Mouse (Mus musculus) adrenal gland (tissue): Measurements from ENCODE around the gene Zfp185.

ENCODE experiments used
- intact Hi-C: fragments of 180-260 bp; cut with DNase I; formaldehyde crosslinking; loops from one replicate; pipeline ENCODE4 v1.15.1; 2025
- long read RNA-seq, 2 experiments: library from polyadenylated mRNA; unstranded; transcript quantifications; one replicate each; pipeline ENCODE4 v2.0.0; 2020; ENCODE audit warnings: borderline replicate concordance in 1 of 2; ENCODE audit not compliant: insufficient replicate concordance in 1 of 2

The Zfp185 gene
- long read RNA-seq, experiment 1, partial matches to known transcripts, result 1 of 1 reads
- long read RNA-seq, experiment 1, other reads (novel, unspliced or antisense), result 0 of 1 reads
- long read RNA-seq, experiment 2, result 0 reads

DNA sequence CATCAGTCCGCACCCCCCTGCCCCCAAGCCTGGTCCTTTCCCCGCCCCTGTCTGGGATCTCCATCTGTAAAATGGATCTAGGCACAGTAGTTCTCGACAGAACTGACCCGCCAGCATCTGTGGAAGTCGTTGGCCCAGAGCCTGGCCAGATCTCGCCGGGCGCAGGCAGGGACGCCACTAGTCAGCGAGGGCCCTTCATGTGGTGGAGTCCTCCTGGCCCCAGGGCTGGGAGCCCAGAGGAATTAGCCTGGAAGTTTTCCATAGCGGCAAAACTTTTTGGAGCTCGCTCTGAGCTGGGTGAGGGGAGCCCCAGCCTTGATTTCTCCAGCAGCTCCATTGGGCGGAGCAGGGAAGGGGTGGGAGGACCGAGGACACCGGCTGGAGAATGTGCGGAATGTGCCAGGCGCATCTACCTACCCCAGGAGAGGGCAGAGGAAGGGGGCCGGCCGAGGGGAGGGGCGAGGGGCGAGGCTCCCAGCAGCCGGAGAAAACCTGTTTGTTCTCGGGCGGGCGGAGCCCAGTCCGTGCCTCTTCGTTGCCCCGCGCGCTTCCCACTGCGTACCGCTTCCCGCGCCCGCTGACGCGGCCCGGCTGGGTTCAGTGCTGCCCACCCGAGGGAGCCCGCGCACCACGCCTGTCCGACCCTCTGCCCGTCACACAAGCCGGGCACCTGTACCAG lies at the start of gene Zfp185:
TSS of gene Zfp185 (plus strand) at position 499 of the 679 bp plus-strand sequence.
- intact Hi-C loops, result no loop called here

DNA sequence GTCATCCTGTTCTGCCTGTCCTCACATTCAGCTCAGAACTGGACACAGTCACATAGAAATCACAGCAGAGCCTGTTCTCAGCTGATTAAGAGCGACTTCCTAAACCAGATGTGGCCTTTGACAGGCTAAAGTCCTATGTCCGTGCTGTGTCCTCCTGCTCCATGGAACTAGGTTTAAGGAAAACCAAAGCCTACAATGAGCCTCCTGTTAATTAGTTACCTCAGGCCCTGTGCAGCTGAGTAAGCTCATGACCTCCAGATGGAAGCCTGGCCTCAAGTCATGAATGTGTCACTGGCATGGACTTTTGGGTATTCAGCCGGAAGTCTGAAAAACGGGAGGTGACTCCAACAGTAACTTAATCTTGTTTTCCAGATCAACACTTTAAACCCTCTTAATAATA lies 33.7 kb upstream of the Zfp185 start:
- intact Hi-C loops, result no loop called here

GRCm38 (mm10) chrX:72956486-72956885 lies 30.7 kb upstream of the Zfp185 start:
- intact Hi-C loops, result no loop called here

DNA sequence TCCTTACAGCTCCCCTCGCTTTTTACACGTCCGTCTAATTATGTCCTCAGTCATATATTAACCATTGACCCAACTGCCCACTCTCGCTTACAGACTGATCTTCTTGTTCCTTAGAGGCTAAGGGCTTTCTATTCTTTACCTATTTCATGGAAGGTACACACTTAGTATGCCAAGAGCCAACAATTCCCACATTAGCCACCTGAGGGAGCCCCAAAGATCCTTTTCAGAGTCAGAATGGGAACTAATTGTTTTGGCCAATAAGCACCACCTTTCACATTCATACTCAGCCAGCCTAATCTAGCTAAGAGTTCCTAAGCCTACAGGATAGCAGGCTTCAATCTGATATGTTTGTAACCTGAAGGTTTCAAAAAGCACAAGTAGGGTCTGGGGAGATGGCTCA lies 26.7 kb upstream of the Zfp185 start:
- intact Hi-C loops, result no loop called here

DNA sequence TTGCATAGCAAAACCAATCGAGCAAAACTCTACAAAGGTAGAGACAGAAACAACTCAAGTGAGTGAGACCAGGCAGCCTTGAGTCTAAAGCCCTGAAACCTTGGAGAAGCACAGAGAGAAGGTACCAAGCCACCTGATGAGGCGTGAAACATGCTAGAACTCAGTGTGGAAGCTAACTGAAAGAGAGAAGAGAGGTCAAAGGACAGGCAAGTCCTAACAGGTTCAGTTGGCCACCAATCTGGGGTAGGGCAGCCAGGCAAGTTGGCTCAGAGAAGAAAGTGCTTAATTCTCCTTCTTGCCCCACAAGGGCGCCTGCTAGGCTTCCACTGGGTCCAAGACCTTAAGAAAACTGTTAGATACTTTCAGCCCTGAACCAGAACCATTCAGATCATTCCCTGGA lies 25.6 kb upstream of the Zfp185 start:
- intact Hi-C loops, result no loop called here

DNA sequence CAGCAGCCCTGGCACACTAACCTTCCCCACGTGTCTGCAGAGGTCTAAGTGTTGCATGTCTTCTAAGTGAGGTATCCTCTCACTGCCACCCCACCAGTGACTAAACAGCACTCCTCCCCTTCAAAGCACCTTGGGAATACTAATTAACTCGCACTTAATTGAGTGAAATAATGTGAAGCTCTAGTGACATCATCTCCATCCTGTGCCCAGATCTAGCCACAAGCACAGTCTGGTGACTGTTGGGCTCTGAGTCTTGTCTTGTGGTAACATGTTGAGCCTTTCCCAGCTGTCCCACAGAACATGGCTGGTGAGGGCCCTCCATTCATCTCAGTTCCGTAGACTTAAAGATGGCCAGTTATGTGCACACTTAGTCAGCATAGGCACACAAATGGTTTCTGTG lies 24.4 kb upstream of the Zfp185 start:
- intact Hi-C loops, result no loop called here

DNA sequence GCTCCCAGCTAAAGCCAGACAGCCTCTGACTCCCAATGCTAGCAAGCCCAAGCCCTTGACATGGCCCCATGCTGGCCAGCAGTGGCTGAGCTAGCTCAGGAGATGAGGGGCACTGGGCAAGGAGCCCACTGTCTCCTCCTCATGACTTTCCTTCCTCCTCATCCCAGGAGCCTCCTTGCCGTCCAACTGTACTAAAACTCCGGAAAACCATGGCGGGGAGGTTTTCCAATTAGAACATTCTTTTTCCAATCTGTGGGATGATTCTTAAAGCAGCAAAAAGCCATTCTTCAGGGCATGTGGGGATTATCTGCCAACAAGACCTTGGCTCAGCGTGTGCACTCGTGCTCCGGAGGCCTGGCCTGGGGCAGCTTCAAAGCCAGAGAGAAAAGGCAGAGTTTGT lies 4.3 kb upstream of the Zfp185 start:
- intact Hi-C loops, result no loop called here

DNA sequence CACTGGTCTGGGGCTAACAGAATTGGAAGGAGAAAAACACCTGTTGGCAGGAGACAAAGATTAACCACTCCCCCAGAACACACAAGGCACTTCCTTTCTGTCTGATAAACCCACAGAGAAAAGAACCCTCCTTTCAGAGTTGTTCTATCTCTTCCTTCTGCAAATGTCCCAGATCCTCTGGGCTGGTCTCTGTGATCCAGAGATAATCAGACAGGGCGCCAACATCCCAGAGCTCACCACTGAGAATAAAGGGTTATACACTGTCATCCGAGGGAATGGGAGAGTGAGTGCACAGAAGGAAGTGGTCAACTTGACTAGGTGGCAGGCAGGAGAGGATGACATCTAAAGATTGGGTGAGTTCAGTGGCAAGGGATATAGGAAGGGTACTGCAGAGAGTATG lies 1.5 kb upstream of the Zfp185 start:
- intact Hi-C loops, result no loop called here

- intact Hi-C loops, result no loop called here
Measured at GRCm38 (mm10) chrX:72987520-72987905, 374 bp downstream of the Zfp185 start.

DNA sequence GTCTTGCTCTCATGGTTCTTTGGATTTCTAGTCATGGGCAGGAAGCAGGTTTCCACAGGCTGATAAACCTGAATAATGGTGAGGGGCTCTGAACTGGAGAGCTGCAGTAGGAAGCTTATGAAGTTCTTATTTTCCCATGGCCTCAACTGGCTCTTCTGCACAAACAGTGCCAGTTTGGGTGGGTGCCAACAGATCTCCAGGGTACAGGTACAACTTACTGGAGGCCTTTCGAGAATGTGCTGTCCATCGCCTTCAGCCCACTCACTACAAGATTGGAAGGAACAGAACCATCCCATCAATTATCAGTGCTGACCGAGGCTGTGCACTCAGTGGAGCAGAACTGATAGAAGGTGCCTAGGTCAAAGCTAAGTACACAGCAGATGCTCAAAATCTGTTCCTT lies 1.3 kb downstream of the Zfp185 start:
- intact Hi-C loops, result no loop called here

DNA sequence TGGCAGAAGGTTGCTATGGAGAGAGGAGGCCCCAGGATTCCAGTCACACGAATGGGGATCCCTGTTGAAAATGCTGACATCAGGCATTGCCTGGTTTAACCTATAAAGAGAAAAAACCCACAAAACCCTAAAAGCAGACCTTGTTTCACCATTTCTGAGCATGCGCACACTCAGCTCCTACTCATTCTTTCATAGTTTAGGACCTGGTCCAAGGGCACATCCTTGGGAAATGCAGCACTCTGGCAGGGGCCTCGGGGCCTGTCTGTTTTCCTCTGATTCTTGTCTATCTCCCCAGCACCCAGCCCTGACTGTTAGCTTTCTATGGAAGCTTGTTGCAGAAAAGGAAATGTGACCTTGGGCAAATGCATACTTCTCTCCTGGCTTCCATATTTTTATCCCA lies 3.4 kb downstream of the Zfp185 start:
- intact Hi-C loops, result no loop called here

GRCm38 (mm10) chrX:72992291-72992919 lies 5.3 kb downstream of the Zfp185 start:
- intact Hi-C loops, result no loop called here

GRCm38 (mm10) chrX:72995542-72995941 lies 8.4 kb downstream of the Zfp185 start:
- intact Hi-C loops, result no loop called here

DNA sequence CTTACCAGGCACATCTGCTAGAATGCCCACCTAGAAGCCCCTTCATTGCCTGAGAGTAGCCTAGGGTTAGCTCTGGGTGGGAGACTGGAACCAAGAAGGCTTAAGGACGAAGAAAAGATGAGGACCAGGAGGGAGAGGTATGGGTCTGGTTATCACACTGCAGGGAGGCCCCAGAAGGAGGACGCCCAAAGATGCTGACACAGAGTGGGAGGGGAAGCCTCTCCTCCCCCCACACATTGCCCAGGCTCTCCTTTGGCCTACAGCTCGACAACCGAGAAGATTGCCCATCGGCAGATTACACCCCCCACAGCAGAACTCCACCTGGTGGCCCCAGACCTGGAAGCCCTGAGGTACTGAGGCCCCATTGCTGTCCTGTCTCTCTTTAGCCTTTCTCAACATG lies 16.0 kb downstream of the Zfp185 start:
- intact Hi-C loops, result no loop called here

DNA sequence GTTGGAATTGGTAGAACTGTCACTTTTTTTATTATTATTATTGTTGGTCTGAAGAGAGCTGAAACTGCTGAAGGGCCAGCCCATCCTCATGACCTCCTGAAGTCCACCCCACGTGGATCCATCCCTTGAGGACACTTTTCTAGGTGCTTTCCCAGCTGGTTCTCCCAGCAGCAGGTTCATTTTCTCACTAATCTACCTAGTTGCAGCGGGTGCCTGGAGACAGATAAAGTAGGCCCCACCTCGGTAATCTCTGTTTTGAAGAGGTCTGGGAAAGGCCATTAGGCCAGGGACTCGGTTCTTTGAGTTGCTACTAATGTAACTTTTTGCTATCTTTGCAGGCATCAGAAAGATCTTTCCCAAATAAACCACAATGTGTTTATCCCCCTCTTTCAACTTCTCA lies 18.5 kb downstream of the Zfp185 start:
- intact Hi-C loops, result no loop called here

GRCm38 (mm10) chrX:73007597-73008479 lies 20.7 kb downstream of the Zfp185 start:
- intact Hi-C loops, result no loop called here

DNA sequence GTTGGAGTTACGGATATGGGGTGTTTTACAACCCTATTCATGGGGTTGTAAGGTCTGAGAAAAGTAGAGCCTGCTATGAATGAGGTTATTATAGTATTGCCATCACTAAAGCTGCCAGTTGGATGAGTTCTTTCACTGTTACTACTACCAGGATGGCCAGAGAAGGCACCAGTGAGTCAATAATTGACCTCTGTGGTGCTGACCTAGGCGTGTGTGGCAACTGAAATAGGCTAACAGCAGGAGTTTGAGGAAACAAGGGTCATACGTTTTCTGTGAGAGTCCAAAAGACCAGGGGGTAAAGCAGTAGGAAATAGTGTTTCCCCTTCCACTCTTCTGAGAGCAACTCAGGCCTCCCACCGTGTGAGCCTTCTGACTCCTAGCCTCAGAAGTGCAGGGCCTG lies 25.7 kb downstream of the Zfp185 start:
- intact Hi-C loops, result no loop called here

GRCm38 (mm10) chrX:73037003-73037402 lies 49.9 kb downstream of the Zfp185 start, which contains the start of gene Pnma5:
Gene Pnma5 (minus strand): TSS chrX:73037103.
- intact Hi-C loops, result no loop called here

- intact Hi-C loops, result no loop called here
Measured at GRCm38 (mm10) chrX:73038831-73039230, 51.7 kb downstream of the Zfp185 start.

GRCm38 (mm10) chrX:73039666-73040065 lies 52.5 kb downstream of the Zfp185 start:
- intact Hi-C loops, result no loop called here

- intact Hi-C loops, result loop anchor here (10.0 kb wide), 3 partner anchors 371 to 601 kb away; no protein-coding TSS in a partner anchor
Measured at GRCm38 (mm10) chrX:73053860-73054563, 66.9 kb downstream of the Zfp185 start.
